Mouse (Mus musculus) c-Kit-positive CD71-positive TER-119-positive erythroid progenitor cells, embryonic 14.5 days (primary cell): ENCODE data around the gene Exoc6b.
A peak's percentile ranks its signal among the peaks of the same experiment; 100 is the strongest.

Source experiments
- DNase-seq: peaks from one replicate; pipeline ENCODE4 v3.0.0-alpha.2; 2013; ENCODE audit warnings: low spot score

The Exoc6b gene

DNA sequence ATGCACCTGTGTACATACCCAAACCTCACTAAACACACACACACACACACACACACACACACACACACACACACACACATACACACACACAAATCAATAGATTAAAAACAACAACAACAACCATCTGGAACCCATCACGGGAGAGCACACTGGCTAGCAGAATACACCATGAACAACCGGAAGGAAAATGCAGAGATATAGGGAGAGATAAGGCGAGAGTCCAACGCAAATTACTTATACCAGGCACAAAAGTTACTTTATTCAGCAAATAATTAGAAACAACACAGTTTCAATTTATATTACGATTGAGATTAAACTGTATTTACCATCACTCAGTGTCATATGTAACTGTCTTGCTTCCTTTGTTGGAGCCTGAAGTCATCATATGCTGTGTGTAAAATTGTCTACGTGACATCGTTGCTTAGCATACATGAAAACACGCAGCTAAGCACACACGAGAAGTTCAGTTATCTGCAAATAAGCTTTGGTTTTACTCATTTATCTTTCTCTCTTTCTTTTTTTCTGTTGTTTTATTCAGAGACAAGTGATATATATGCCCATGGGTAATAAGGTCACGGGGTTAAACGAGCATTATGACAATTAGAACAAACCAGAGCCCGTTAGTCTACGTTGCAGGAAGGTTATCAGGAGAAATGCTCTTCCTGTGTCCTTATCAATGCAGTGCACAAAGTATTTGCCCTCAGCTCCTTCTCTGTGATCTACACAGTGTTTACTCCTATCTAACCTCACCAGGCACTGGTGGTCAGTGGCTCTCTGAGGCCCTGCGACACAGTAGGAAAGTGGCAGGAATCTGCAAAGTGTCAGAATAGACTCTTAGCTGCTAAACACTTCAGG is 186.4 kb downstream of the Exoc6b start:
- peak; percentile 74 for DNase-seq

DNA sequence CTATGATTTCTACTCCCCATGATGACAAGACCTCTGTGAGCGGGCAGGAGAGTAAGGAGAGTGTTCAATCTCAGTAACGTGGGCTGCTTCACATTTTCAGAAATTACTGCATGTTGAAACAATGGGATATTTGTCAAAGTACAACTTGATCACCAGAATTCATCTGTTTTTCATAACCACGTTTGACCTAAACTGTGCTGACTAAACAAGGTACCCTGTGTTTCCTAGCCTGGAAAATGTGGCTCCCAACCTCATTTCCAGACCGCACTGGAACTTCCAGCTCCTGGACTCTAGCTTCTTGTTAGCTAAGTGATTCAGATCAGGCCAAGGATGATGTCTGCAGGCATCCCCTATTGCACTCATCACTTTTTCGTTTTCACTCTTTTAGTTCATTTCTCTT is 193.4 kb downstream of the Exoc6b start:
- DNase-seq: no peak

DNA sequence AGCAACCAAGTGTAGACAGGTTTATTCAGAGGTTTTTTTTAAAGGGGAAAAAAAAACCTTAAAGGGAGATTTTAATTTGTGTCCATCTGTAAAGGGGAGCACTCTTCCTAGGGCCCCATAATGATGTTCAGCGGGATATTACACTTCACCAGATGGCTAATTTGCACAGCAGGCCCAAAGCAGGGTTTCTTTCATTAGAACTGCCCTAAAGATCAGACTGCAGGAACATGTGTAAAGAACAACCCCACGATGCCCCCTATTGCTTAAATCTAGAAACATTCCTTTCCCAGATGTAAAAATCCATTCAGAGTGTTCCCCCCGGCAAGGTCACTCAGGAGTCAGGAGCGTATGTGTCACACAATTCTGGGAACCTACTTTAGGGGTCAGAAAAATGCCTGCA is 202.2 kb downstream of the Exoc6b start:
- DNase-seq: no peak

DNA sequence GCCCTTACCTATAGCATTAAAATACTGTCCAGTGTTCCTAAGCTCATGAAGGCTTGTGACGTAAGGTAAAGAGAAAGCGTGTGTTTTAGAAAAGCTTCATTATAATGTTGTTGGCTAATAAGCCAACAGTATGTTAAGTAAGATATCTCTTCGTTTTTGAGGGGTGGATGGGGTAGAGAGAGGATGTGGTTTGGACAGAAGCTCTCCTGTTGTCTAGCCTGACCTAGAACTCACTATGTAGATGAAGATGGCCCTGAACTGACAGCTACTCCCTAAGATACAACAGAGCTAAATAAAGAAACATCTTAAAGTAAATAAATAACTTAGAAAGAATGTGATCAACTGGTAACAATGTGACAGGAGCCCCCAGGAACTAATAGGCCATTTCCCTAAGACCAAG is 204.7 kb downstream of the Exoc6b start:
- no peak for DNase-seq

DNA sequence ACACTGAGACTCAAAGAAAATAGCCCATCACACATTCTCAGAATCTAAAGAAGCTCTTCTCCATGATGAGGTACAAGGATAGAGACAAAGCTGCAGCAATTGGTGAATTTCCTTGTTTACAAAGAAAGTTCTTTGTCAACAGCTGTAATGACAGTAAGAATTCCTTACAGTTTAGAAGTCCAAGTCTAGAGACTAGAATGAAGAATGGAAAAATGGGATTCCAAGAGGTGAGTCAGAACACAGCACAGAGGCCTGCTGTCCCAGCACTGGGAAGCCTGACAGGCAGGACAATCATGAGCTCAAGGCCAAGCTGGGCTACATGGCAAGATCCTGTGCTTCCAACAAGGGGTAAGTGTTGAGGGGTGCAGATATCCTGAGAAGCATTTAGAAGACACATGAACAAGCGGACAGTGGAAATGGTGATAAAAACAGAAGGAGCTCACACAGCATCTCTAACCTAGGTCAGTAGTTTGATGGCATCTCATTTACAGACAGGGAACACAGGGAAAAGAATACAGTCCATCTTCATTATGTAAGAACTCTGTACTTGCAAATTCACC is 205.4 kb downstream of the Exoc6b start:
- no peak for DNase-seq

DNA sequence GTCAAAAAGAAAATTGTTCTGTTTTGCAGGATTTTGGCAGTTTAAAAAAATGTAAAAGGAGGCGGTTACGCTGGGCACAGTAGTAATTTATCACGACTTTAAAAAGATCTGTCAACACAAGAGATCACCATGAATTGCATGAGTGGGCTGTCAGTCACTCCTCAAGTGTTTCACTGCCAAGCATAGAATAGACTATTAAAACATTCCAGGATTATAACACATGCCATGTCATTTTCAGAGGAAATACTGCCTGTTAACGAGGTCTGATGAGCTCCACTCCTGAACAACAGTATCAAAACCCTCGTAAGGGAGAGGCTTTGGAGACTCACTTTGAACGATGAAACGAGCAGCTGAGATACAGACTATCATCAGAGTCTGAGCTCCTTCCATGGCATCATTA is 223.6 kb downstream of the Exoc6b start:
- no peak for DNase-seq

DNA sequence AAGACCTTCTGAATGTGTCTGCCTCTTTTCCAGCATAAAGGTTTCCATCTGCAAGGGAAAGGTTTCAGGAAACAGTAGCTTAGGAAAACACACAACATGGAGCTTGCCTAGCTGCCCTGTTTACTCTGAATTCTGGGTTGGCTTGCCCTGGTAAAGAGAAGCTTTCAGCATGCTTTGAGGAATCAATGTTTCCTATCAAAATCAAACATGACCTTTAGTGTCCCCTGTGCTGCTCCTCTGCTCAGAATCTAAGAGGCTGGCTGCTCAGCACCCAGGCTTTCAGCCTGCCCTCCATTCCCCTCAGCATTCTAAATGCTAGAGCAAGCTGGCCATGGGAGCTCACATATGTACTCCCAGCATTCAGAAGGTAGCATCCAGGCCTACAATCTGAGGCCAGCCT is 228.2 kb downstream of the Exoc6b start:
- no peak for DNase-seq

DNA sequence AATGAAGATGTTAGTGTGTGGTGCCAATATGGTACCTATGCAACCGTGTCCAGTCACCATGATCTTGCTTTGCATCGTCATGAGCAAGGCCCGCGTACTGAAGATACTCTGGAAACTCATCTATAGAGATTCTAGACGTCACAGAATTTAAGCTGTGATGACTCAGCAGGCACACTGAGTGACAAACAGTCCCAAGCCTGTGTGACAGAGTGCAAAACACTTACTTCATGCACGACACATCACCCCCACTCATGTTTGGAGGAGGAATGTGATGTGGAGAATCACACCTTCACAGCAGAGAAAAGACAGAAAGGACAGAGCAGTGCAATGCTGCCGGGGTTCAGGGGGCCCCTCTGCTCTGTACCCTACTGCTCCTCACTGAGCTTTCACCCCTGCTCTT is 261.8 kb downstream of the Exoc6b start:
- no peak for DNase-seq

DNA sequence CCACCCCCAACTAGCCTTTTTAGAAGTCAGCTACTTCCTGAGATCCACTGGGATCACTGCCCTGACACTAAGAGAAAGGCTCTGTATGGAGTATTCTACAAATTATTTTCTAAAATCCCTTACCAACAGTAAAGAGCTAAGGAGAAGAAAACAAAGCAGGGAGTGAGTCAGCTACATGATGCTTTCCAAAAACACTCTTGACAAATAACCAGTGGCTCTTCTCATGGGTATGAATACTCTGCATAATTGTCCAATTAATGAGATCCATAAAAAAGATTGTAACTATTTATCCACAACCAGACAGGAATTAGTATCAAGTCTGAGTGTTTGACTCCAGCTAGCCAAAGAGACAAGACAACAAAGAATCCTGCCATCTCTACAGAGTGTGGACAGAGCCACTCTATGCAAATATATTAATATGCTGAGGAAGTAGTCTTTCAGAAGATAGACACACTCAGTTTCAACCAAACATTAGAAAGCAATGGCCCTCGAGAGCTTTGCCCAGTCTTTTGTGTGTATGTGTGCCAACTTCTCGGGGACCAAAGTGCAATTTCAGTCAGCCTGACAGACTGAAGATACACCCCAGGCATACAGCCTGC is 263.1 kb downstream of the Exoc6b start:
- no peak for DNase-seq

DNA sequence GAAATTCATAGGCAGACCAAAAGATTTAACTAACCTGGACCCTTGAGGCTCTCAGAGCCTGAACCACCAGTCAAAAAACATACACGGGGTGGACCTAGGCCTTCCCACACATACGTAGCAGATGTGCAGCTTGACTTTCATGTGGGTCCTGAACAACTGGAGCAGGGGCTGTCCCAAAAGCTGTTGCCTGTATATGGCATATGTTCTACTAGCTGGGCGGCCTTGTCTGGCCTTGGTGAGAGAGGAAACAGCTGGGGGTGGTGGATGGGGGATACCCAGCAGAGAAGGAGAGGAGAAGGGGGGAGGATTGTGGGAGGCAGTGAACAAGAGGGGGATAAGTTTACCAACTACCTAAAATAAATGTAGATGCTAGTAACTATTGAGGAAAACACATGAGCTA is 270.6 kb downstream of the Exoc6b start:
- no peak for DNase-seq

DNA sequence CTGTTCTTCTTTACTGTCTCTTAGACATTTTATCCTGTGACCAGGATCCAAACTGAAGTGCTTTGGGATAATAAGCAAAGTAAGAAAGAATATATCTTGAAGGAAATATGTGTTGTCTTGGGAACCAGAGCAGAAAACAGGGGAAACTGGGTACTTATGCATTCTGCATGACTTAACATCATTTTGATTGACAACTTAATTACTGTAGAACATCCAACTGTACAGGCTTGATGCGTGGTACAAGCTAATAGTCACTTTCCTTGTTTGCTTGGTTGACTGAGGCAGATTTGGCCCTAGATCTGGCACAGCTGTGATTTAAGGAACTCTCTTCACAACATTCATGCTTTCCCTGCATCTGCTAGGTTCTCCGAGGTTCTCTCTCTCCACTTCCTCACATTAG is 285.3 kb downstream of the Exoc6b start:
- DNase-seq: no peak

DNA sequence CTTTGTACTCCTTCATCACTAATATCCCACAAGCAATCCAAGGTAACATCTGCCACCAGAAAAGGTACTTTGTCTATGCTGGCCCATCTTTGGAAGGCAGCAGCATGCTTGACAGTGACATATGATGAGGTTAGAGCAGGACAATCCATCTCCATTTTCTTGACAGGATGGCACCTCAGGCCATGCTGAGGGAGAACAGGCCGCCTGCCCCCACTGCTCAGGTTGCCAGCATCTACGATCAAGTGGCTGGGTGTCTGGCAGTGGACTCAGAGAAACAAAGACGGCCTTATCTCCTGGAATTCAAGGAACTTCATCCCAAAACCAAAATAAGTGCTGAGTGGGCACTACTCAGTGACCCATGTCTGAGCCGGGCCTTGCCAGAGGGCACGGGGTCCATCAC is 289.3 kb downstream of the Exoc6b start:
- no peak for DNase-seq

DNA sequence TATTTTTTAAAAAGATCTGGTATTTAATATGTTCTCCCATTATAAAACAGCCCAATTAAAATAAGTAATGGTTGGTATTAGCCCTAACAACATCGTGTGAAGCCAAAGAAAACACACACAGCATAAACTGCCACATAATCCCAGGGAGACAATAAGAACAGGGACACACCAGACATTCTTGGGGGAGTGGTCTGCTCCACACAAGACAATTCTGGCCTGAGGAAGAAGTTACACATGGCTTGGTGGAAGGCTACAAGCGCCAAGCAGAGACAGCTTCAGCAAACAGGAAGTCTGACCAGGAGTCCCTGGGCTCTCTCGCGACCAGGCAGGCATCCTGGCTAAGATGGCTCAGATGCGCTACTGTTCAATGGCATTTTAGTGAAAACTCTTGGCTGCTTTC is 290.3 kb downstream of the Exoc6b start:
- DNase-seq: no peak

DNA sequence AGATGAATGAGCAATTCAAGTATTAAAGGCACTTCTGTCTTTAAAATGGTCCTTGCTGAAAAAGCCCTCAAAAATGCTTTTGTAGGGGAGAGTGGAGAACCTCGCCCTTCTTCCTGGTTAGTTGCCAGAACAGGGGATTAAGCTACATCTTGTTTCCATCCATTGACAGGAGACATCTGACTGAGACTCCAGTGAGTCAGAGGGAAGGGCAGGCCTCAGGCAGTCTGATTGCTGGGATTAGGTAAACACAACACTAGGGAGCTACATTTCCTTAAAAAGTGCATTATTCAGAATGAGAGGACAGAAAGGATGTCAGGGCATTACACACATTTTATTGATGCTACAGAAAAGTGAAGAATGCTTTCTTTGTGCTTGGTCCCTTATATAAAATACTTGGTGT is 293.4 kb downstream of the Exoc6b start:
- no peak for DNase-seq

DNA sequence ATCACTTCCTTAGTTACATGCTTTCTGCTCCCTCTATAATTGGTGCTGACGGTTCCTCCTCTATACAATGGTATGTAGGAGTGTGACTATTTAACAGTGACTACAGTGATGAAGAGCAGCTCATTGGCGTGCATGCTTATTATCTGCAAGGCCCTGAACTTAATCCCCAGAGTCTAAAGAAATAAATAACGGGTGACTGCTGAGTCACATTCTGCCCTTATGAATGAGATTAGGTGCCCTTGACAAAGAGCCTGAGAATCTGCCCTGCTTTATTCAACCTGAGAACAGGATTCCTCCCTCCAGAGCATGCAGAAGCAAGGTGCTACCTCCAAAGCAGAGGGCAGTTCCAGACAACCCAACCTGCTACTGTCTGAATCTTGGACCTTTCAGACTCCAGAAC is 314.0 kb downstream of the Exoc6b start:
- no peak for DNase-seq

DNA sequence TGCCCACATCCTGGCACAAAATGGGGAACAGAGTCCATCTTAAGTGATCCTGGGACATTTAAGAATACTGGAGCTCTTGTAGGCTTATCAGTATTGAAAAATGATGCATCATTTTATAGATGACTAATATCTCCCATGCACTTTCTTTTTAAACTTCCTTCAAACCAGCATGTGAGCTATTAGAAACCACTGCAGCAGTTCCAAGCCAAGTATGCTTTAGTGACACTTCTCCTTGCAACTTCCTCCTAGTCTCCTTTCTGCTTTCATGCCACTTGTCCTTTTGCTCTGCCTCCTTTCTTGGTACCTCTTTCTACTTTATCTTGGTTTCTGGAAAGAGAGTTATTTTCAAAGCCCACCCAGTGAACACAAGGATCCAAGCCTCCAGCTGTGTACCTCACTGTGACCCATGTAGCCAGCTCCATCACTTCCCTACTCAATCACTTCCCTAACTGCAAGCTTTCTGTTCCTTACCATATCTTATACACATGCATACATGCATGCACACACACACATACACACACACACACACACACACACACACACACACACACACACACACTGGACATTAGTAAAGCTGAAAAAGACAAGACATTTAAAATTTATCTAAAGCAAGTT is 316.4 kb downstream of the Exoc6b start:
- no peak for DNase-seq

DNA sequence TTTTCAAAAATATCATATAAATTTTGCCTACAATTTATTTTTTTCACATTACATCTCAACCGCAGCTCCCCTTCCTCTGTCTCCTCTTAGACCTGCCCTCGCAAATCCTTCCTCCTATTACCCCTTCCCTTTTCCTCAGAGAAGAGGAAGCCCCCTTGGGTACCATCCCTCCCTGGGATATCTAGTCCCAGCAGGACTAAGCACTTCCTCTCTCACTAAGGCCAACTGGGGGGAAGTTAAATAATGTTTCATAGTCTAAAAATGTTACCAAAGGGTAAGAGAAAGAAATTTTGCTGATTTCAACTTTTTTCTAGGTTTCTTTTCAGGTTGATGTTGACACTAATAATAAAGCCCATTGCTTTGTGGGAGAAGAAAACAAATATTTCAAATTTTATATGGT is 317.9 kb downstream of the Exoc6b start:
- DNase-seq: no peak

DNA sequence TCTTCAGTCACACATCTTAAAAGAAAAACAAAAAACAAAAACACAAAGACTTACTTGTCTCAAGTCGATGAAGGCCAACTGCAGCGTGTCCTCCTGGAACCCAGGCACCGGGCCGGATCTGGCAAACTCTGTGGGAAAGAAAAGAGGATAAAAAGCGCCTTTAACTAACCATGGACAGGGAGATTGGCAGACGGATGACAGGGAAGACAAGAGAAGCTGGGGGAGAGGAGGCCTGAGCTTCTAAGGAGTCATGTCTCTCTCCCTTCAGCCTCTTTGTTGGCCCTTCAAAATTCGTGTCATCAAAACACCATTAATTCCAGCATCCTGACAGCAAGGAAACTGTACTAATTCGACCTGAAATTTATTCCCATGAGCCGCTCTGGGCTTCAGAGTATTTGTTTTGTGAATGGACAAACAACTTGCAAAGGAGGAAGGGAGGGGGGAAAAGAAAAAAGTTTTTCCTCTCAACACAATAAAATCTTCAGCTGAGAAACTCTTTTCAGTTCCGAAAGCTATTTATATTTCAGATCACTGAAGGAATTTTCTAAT is 322.4 kb downstream of the Exoc6b start:
- no peak for DNase-seq

DNA sequence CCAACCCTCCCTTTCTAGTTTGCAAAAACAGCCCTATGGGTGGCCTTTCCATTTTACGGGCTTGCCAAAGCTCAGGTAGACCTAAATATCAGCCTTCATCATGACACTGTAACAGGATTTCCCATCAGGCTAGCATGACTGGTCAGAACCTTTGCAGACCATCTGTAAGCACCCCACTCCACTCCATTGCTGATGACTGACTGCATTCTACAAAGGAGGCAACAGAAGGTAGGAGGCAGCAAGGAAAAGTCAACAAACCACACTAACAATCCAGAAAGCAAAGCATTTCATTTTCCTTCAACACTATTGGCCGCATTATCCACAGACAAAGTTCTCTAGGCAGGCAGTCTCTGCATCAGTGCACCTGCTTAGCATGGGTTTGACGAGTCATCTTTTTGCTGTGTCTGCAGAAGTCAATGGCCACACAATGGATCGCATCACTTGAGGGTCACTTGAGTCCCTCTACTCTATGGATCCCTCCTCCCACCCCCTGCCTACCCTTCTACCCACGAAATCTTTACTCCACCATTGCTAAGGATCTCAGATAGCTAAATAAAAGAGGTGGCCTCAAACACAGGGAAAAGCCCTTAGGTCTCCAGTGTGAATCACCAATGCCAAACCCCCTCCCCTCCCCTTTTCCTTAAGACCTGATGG is 323.0 kb downstream of the Exoc6b start:
- DNase-seq: no peak

DNA sequence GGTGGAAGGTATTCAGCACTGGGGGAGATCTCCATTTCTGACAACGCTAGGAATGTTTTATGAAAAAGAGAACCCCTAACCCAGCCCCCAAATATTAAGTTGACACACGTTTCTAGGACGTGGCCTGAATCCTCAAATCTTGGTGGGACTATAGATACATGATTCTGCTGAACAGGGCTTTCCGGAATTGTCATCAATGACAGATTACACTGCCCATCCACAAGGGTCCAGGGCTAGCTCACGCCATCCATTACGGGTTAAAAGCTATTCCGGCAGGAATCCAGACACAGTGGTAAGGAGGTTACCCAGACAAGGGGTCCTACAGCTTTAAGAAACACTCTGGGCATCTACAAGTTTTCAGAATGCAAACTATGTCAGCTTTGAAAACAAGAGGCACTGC is 323.7 kb downstream of the Exoc6b start:
- DNase-seq: no peak

DNA sequence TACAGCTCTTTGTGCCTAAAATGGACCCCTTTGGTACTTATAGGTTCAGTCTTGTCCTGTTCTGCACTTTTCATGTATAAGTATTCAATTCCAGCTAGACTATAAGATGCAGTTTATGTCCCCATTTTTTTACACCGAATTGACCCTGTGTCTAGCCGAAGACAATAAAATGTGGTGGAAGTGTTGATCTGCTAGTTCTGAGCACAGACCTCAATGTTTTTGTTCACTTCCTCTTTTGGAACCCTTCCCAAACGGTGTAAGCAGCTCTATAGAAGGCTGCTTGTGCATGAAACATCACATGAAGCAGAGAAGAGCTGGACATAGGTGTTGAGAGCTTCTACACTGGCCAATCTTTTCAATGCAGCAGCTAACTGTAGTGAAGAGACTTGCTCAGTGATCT is 327.1 kb downstream of the Exoc6b start:
- no peak for DNase-seq

DNA sequence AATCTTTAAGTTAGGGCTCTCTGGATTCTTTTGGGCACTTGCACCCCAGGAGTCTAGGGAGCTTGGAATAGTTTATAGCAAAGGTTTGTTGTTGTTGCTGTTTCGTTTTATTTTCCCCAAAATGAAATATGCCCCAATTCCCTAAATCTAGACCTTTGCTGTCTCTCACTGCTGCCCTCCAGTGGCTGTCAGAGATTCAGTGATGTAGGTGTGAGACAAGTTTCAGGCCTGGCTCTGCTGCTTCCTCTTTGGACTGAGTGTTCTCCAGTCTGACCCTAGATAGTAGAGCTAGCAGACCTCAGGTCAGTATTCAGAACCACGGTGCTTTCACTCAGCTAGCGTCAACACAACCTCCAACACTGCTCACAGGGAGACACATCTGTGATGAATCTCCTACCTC is 332.4 kb downstream of the Exoc6b start:
- DNase-seq: peak; percentile 8
